Mouse (Mus musculus) 3T3-L1 (cell line): ENCODE measurements at regions not wholly inside any gene's neighbourhood (a gene's known extent, or its start where the extent isn't known, plus 50 kb on each side); places are given as distances from the start of the nearest gene placed in this dataset.

Experiments used
- DNase-seq: peaks from one replicate; pipeline ENCODE4 v3.0.0-alpha.2; 2015; ENCODE audit warnings: low read depth, low spot score

- no peak for DNase-seq
Observed at GRCm38 (mm10) chr13:37657248-37657647, 121.0 kb upstream of the Rreb1 start.

GRCm38 (mm10) chr13:37658034-37658433, 120.2 kb upstream of the Rreb1 start:
- no peak for DNase-seq

GRCm38 (mm10) chr13:37658519-37658918, 119.7 kb upstream of the Rreb1 start:
- DNase-seq, result no peak

- no peak for DNase-seq
Observed at GRCm38 (mm10) chr13:37660083-37660482, 118.1 kb upstream of the Rreb1 start.

- no peak for DNase-seq
Observed at GRCm38 (mm10) chr13:37660668-37661067, 117.5 kb upstream of the Rreb1 start.

GRCm38 (mm10) chr13:37664116-37664515, 114.1 kb upstream of the Rreb1 start:
- no peak for DNase-seq

GRCm38 (mm10) chr13:37666207-37667003, 111.8 kb upstream of the Rreb1 start:
- no peak for DNase-seq

- DNase-seq, result no peak
Observed at GRCm38 (mm10) chr13:37667386-37667785, 110.8 kb upstream of the Rreb1 start.

- no peak for DNase-seq
Observed at GRCm38 (mm10) chr13:37667871-37668270, 110.3 kb upstream of the Rreb1 start.

- peak; percentile 77 for DNase-seq
Observed at GRCm38 (mm10) chr13:37671109-37671508, 107.1 kb upstream of the Rreb1 start.

GRCm38 (mm10) chr13:37674676-37675350, 103.4 kb upstream of the Rreb1 start:
- no peak for DNase-seq

GRCm38 (mm10) chr13:37675718-37676117, 102.5 kb upstream of the Rreb1 start:
- no peak for DNase-seq

GRCm38 (mm10) chr13:37676912-37677311, 101.3 kb upstream of the Rreb1 start:
- peak; percentile 19 for DNase-seq

- DNase-seq, result no peak
Observed at GRCm38 (mm10) chr13:37678251-37678650, 99.9 kb upstream of the Rreb1 start.

- DNase-seq, result no peak
Observed at GRCm38 (mm10) chr13:37678772-37679171, 99.4 kb upstream of the Rreb1 start.

GRCm38 (mm10) chr13:37680837-37681619, 97.2 kb upstream of the Rreb1 start:
- DNase-seq, result no peak

- no peak for DNase-seq
Observed at GRCm38 (mm10) chr13:37683045-37683679, 95.0 kb upstream of the Rreb1 start.

GRCm38 (mm10) chr13:37685617-37686016, 92.6 kb upstream of the Rreb1 start:
- no peak for DNase-seq

- DNase-seq, result no peak
Observed at GRCm38 (mm10) chr13:37686109-37686508, 92.1 kb upstream of the Rreb1 start.

GRCm38 (mm10) chr13:37689127-37689777, 88.9 kb upstream of the Rreb1 start:
- no peak for DNase-seq

GRCm38 (mm10) chr13:37691855-37692445, 86.2 kb upstream of the Rreb1 start:
- no peak for DNase-seq
